Mouse (Mus musculus) layer of hippocampus, postnatal 25 days (tissue): ENCODE data around the gene Large1. TPM values are rescaled to one million over a fixed set of nuclear protein-coding genes. Genes with fewer than 3 reads are reported as not detected.
"Not testable (repeated sequence)": the region's sequence is repeated elsewhere in the genome, so short reads cannot be mapped to it uniquely, and the experiment has no call there.

Experiments used
- DNase-seq, 2 experiments: peaks; one replicate each; pipeline ENCODE4 v3.0.0; 2022; ENCODE audit warnings: mixed read lengths in 2 of 2, low spot score in 1 of 2; ENCODE audit errors: extremely low spot score in 1 of 2
- total RNA-seq, 2 experiments: library from RNA; stranded (reverse); gene quantifications; 2 replicates each; pipeline ENCODE4 v1.2.3; 2021

The Large1 gene
- total RNA-seq, 2 experiments from 2014 or later: 153 to 155 TPM

GRCm38 (mm10) chr8:73302947-73303346, 50.4 kb downstream of the Large1 start:
- DNase-seq: no peak

- no peak for DNase-seq
Observed at GRCm38 (mm10) chr8:73295531-73295930, 57.8 kb downstream of the Large1 start.

GRCm38 (mm10) chr8:73293655-73294054, 59.7 kb downstream of the Large1 start:
- DNase-seq: no peak

- no peak for DNase-seq
Observed at GRCm38 (mm10) chr8:73291630-73292029, 61.7 kb downstream of the Large1 start.

- no peak for DNase-seq
Observed at GRCm38 (mm10) chr8:73290636-73291035, 62.7 kb downstream of the Large1 start.

GRCm38 (mm10) chr8:73289831-73290230, 63.5 kb downstream of the Large1 start:
- no peak for DNase-seq

- no peak for DNase-seq
Observed at GRCm38 (mm10) chr8:73281996-73282395, 71.3 kb downstream of the Large1 start.

- DNase-seq: no peak
Observed at GRCm38 (mm10) chr8:73276015-73276414, 77.3 kb downstream of the Large1 start.

GRCm38 (mm10) chr8:73275445-73275844, 77.9 kb downstream of the Large1 start:
- DNase-seq: not testable (repeated sequence)

- DNase-seq: no peak
Observed at GRCm38 (mm10) chr8:73273150-73273549, 80.2 kb downstream of the Large1 start.

- DNase-seq: no peak
Observed at GRCm38 (mm10) chr8:73270991-73271390, 82.3 kb downstream of the Large1 start.

GRCm38 (mm10) chr8:73257981-73258380, 95.4 kb downstream of the Large1 start:
- DNase-seq: no peak

- no peak for DNase-seq
Observed at GRCm38 (mm10) chr8:73244186-73244585, 109.2 kb downstream of the Large1 start.

- no peak for DNase-seq
Observed at GRCm38 (mm10) chr8:73242066-73242465, 111.3 kb downstream of the Large1 start.

GRCm38 (mm10) chr8:73234209-73234608, 119.1 kb downstream of the Large1 start:
- DNase-seq: no peak

- DNase-seq: peak in 1 of 2 experiments; percentile 19
Observed at GRCm38 (mm10) chr8:73233358-73234041, 119.8 kb downstream of the Large1 start.

- DNase-seq: no peak
Observed at GRCm38 (mm10) chr8:73226841-73227240, 126.5 kb downstream of the Large1 start.

GRCm38 (mm10) chr8:73225654-73226053, 127.7 kb downstream of the Large1 start:
- no peak for DNase-seq

- no peak for DNase-seq
Observed at GRCm38 (mm10) chr8:73219178-73219811, 134.0 kb downstream of the Large1 start.

- no peak for DNase-seq
Observed at GRCm38 (mm10) chr8:73206831-73207230, 146.5 kb downstream of the Large1 start.

GRCm38 (mm10) chr8:73201854-73202253, 151.5 kb downstream of the Large1 start:
- DNase-seq: no peak

- no peak for DNase-seq
Observed at GRCm38 (mm10) chr8:73197714-73198113, 155.6 kb downstream of the Large1 start.
